Mouse (Mus musculus) kidney, adult 8-10 months (tissue): Measurements from ENCODE around the gene Polr1e.

ENCODE experiments used
- DNase-seq, 2 experiments: peaks; one replicate each; pipeline ENCODE4 v3.0.0; 2022

Polr1e gene

DNA sequence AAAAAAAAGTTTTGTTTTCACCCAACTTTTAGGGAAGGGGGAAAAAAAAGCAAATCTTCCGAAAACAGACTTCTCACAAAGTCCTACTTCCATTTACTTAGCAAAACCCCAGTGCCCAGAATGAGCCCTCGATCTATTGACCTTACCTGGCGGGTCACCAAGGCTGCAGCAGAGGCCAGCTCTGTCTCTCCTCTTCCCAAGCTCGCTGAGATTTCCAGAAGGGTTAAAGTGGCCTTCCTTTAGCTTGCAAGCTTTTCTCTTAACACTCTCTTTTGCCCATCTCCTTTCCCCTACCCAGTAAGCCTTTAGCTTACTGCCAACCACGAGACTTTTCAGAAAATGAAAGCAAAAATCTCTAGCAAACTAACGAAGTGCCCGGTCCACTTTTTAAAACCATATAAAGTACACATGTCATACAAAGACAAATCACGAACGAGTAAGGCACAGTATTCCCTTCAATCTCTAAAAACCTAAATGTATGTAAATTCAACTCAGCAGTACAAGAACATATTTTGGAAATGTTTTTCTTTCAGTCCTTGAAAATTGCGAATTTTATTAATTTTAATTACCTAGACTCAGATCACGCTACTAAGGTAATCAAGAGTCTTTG is 7.5 kb upstream of the Polr1e start:
- peak; percentile 41 to 53 for DNase-seq

DNA sequence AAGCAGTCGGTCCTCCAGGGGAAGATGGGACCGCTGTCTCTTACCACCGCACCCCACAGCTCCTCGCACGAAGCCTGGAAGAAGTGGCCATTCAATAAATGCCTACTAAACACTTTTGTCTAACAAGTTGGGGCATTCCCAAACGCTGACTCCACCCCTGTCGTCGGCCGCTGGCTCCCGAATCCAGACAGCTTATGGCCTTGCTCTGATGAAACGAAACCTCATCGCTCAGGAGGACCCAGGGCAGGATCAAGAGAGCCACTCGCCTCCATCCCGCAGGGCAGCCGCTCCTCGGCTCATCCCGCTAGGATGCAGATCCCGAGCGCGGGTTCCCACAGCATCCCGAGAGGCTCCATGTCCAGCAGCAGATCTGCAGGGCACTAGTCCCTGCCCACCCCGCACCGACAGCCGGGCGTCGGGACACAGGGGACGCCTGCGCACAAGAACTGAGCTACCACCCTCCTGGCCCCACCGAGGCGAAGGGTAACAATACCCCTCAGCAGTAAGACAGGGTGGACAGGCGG is 6.7 kb upstream of the Polr1e start:
- peak; percentile 77 to 80 for DNase-seq

DNA sequence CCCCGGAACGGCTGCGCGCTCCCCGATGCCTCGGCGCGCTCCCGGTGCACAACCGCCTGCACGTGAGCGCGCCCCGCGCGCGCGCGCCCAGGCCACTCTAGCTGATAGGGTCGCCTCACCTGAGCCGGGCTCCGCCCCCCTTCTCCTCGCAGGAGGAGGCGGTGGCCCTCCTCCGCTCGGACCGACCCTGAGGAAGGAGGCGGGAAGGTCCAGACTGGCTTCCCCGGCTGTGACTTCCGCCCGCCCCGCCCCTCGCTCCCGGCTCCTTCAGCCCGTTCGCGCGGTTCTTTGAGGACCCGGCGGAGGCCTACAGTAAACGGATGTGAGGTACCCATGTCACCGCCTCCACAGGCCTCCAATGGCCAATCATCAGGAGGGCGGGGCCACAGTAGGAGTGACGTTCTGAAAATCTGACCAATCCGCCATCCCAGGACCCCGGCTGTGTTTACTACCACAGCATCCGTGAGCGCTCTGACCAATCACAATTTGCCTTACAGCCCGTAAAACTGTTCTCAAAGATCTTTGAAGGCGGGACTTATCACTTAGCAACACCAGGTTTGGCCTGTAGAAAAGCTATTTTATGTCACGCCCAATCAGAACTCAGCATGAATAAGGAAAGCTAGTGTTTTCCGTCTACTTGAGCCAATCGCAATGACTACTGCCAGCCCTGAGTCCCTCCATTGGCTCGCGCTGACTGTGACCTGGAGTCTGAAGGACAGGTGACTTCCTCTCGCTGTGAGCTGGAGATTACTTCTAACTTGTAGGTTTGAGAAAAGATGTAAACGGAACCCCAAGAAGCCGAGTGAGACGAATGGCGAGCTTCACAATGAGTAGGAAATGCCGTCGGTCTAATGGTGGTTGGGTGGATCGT is 6.0 kb upstream of the Polr1e start, which contains the start of gene Zbtb5:
Gene Zbtb5 (minus strand): TSS at position 308 of the 871 bp plus-strand sequence.
- DNase-seq, result peak; percentile 100

DNA sequence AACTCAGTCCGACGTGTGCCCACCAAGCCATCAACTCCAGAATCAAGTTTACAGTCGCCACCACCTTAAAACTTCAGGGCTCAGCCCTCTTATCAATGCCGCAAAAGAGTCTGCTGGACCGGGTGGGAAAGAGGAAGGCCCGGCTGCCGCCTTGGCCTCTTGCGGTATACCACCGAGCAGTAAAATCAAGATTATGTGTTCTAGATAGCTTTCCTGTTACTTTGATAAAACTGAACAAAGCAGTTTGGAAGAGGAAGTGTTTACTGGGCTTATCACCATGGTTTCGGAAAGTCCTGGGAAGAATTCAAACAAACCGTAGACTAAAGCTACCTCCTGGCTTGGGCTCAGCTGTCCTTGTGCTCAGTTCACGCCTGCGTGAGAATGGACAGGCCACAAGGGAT is 5.4 kb upstream of the Polr1e start:
- DNase-seq, result peak in 1 of 2 experiments; percentile 20

DNA sequence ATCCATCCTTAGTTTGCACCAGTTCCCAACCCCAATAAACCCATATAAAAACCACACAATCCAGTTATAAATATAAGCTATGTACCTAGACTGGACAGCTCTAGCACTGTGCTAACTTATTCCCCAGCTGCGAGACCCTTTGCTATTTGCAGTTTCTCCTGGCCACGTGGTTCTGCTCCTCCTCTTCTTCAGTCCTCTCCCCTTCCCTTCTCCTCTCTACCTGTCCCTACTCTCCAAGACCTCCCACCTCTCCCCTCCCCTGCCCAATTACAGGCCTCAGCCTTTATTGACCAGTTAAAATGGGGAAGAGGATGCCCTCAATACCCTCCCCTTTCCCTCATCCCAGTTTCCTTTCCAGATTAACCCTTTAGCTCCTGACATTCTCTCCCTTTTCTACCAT is 4.8 kb upstream of the Polr1e start:
- DNase-seq, result no peak

DNA sequence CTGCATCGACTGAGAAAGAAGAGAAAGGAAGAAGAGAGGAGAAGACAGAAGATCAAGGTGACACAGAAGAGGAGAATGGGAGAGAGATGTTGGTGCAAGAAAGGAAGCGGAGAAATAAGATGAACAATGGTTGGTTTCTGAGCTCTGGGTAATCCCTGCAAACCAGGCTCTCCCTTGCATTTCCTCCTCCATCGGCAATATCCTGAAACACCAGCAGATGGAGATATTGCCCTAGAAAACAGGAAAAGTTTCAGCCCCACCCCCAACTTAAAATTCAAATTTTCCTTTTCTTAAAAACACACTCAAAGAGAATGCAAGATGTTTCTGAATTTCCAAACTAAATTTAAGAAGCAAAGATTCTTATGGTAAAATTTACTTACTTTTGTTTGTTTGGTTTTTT is 2.8 kb upstream of the Polr1e start:
- DNase-seq, result peak; percentile 50 to 66

DNA sequence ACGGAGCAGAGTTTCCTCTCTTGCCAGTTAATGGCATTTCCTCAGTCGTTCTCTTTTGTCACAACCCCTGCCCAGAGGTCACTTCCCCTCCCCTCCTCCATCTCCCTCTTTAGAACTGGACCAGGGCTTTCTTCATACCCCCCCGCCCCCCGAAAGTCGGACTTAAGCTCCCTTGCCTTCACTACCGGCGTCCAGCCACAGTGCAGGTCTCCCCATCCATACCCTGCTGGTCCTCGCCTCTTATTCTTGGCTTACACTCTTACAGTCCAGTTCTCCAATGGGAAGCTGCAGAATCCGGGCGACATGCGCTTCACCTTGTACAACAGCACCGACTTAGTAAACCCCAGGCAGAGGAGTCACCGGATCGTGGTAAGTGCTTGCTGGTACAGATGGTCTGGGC is 626 bp downstream of the Polr1e start:
- no peak for DNase-seq

DNA sequence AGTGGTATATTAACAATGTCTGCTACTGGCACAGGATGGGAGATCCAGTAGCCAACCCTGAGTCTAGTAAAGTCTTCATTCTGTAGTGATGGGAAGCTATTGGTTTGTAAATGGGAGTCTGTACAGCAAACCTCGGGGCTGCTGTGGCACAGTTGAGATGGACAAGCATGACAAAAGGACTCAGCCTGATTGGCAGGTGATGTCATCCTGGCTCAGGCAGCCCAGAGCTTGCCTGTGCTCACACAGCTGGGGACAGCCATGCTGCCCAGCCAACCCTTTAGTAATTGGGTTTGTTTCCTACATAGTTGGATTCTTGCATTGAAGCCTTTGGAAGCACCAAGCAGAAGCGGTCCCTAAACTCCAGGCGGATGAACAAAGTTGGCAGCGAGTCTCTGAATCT is 8.1 kb downstream of the Polr1e start:
- no peak for DNase-seq

DNA sequence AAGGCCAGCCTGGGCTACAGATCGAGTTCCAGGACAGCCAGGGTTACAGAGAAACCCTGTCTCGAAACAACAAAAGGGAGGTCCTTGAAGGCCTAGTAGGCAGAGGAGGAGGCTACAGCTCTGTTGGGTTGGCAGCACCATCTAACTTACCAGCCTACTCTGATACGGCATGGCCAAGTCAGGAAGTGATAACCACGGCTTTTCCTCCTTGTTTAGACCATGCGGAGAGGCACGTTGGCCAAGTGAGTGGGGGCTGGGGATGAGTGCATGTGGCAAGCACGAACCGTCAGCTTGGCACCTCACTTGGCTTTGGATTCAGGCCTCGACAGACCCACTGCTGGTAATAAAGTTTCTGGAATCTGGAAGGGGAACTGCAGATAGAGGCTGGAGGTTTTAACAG is 14.2 kb downstream of the Polr1e start:
- no peak for DNase-seq

DNA sequence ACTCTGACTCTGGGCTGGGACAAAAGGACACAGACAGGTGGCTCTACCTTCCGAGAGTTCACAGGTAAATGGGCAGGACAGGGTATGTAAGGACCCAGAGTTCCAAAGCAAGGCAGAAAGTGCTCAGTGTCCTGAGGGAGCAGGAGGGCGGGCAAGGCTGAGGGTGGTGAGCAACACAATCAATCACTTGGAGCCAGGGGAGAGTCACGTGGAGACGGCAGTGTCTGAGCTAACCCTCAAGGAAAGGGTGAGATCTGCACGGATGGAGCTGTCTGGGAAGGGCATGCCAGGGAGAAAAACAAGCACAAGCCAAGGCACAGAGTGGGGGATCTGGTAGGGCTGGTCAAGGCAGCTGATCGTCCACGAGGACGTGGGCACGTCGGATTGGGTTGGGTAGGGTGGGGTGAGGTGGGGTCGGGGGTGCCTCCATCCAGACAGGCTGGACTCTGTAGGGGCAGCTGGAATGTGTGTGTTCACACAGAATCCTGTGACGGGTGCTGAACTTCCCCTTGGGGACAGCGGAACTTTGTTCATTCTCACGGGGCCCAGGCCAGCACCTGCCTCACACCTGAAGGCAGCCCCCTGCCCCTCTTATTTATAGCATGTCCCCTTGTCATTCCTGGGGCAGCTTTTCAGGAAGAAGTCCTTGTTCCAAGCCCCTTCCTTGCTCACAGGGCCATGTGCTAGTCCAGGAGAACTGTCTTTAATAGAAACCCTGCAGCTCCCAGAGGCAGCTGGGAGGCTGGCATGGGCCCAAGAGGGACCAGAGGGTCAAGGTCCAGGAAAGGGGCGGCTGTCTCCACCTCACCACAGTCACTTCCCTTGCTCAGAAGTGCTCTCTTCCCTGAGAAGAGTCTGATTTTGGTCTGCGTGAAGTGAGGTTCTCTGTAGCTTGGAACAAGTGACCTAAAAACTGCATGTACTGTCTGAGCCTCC is 16.6 kb downstream of the Polr1e start:
- peak; percentile 81 to 87 for DNase-seq

DNA sequence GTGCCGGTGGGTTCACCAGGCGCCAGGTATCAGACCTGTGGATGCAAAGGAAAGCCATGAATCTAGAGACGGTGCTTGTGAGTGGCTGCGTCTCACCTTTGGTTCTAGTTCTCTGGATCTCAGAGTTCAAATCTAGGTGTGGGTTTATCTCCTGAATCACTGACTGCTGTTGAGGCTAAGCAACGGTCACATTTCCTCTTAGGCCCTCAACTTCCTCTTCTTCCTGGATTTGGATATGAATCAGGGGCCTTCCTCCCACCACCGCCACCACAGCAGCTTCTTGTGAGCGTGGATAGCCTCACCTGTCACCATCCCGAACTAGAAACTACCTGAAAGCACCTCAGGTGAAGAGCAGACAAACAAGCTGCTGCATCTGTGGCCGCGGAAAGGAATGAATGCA is 17.7 kb downstream of the Polr1e start:
- no peak for DNase-seq

DNA sequence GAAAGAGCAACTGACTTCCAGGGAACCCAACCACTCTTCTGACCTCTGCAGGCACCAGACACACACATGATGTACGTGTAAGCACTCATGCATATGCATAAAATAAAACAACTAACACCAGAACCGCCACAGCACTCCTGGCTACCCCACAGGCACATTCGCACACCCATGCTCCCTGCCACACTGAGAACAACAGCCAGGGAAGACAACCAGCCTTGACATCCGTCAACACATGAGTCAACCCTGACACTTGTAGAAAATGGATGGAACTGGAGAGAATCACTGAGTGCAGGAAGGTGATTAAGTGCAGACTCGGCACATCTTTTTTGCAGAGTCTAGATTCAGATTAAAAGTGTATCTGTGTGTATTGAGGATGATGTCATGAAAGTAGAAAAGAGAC is 18.2 kb downstream of the Polr1e start:
- no peak for DNase-seq

DNA sequence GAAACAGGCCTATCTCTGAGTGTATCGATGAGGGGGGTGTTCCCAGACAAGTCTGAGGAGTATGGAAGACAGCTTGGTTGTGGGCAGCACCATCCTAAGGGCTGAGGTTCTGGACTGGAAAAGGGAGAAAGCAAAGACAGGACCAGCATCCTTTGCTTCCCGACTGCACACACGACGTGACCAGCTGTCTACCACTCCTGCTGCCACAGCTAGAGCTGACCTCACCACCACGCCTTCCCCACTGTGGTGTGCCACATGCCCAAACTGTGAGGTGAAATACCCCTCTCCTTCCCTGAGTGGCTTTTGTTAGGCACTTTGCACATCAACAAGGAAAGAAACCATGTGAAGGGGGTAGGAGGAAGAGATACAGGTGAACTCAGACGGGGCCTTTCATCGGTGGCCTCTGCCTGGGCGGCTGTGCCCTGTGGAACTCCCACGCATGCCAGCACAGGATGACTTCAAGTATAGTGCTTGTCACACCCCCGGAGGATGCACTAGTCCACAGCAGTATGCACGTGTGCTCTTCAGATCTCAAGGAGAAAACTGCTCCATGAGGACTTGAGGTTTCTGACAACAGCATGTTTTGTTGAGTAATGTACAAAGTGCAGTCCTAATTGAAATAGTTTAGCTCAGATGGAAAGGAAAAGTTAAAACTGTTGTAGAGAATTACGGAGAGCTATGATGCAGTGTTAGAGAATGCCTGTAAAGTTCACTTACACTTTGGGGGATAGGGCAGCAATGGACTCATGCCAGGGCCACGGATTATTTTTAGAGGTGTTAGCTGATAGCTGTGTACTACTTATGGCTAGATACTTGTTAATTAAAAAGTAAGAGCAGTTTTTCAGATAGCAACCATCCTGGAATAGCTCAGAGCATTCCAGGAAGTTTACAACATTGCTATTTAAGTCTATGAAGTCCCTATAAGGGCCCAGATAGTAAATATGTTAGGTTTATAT is 19.4 kb downstream of the Polr1e start:
- no peak for DNase-seq

DNA sequence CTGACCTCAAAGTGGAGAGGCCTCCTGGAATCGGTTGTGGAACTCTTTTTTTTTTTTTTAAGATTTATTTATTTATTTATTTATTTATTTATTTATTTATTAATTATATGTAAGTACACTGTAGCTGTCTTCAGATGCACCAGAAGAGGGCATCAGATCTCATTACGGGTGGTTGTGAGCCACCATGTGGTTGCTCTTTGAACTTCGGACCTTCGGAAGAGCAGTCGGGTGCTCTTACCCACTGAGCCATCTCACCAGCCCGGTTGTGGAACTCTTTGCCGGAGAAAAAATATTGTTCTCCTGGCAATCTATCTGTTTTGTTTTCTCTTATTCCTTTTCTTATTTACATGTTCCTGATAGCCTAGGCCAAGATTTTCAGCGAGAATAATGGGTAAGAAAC is 20.5 kb downstream of the Polr1e start:
- peak; percentile 42 to 43 for DNase-seq

DNA sequence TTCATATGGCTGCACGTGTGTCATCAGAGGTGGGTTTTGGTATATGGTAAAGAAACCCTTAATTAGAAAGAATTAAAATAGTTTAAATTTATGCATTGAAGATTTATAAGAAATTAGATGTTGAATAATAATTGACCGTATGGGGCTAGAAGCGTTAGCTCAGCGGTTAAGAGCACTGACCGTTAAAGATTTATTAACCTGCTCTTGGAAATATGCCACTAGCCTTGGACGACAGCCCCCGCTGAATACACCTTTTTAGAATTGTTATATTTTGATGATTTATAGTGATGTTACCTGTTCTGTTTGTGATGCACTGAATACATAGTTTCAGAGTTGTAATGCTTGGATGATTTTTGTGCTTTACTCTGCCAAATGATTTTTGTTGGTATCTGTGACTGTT is 21.2 kb downstream of the Polr1e start:
- DNase-seq, result peak in 1 of 2 experiments; percentile 33

DNA sequence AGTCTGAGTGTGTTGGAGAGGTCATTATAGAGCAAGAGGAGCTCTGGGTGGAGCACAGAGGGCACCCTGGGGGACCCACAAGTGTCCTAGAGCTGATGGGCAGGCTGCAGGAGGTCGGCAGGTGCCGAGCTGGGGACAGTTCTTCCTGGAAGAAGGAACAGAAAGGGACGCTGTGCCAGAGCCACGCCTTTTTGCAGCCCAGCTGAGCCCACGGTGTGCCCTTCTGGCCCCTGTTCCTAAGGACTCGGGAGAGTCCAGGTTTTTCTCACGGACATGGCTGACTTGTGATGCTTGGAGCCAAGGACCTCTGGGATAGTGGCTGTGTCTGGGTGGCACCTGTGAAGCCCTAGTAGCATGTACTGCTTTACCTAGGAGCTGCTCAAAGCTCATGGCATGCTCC is 22.4 kb downstream of the Polr1e start:
- peak; percentile 44 to 64 for DNase-seq

DNA sequence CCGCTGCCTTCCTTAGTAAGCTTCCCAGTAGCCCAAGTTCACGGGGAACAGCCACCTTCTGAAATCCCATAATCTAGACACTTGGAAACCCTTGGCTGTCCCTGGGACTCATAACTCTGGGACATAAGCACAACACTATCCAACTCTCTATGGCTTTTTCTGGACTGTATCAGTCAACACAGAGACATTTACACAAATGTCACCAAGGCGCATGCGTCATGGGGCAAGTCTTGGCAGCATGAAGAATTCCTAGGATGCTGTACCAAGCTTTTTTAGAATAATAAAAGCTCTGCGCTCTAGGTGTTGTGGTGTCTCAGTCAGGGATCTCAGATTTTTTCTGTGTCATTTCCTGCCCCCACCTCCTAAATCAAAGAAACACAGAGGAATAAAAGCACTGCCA is 28.3 kb downstream of the Polr1e start:
- no peak for DNase-seq

DNA sequence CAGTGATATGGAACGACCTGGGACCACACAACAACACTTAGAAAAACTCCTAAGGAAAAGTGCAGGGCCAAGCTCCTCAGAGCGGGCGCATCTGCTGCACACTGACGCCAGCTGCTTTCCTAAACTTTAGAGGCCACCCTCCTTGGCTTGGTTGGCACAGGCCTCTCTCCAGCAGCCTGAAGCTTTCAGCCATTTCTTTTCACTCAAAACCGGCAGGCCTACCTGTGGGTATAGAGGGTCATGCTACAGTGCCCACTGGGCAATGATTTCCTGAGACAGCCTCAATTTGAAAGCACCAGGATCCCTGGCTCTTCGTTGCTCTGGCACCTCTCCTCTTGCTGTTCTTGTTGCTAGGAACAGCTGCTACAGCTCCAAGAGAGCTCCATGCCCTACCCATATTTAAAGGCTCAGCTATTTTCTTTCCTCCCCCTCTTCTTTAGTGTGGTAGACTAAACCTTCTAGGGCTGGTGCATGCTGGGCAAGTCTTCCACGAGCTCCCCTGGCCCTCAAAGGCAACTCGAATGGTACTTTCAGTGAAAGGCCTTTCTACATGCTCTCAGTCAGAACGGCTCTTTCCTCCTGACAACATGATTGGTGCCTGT is 29.0 kb downstream of the Polr1e start:
- DNase-seq, result no peak

DNA sequence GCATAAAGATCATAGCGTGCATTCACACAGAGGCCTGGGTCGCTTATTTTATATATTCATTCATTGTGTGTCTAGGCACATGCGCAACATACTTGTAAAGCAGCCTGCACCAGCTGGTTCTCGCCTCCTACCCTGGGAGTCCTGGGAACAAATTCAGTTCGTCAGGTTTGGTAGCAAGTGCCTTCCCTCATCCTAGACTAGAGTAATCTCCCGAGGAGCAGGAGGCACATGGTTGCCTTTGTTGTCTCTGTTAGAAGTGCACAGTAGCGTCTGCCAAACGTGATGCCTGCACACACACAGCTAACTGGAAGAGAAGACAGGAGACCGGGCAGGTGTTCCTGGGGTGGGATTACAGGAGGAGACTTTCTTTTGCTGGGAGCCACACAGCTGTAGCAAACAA is 29.6 kb downstream of the Polr1e start:
- DNase-seq, result no peak

DNA sequence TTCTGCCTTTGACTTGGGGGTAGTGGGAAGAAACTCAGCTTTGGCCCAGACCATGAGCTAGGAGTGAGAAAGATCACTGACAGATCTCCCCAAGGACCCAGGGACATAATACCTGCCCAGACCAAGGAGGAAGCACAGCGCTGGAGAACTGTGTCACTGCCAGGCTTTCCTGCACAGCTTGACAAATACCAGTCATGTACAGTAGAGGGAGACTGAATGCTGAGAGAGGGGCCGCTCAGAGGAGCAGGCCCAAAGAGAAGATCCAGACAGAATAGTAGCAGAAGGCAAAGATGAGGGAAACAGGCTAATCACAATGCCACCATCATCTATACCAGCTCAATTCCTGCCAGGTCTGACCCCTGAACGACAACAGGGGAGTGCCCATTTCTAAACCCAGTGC is 36.5 kb downstream of the Polr1e start:
- DNase-seq, result no peak

DNA sequence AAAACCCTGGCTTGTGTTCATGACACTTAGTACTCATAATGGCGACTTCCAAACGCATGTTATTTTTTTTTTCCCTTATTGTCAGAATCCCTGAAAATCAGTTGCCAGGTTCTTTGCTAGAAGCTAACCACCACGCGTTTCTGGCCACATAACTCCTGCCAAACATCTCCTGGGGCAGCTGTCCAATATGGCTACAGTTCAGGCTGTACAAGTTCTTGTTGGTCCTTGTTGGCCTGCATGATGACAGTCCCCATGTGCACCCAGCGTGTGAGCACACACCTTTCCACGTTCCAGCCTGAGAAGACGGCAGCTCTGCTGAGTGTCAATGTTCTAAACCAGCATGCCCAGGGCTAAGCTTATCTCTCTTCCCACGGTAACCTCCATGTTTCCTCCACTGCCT is 37.1 kb downstream of the Polr1e start:
- DNase-seq, result no peak
